Mouse (Mus musculus) kidney, postnatal 0 days (tissue): ENCODE results near the gene 6030458C11Rik. TPM values are rescaled to one million over a fixed set of nuclear protein-coding genes. Genes with fewer than 3 reads are reported as not detected.

Source experiments
- ATAC-seq: fragments of 200-750 bp; cut with Nextera tagmentation; replicated peaks from 2 replicates; pipeline ENCODE4 v1.8.0; 2017; ENCODE audit warnings: low read depth, moderate number of reproducible peaks, moderate TSS enrichment, moderate library complexity; ENCODE audit not compliant: low FRiP score
- DNase-seq: peaks from one replicate; pipeline ENCODE4 v3.0.0-alpha.2; 2016; ENCODE audit warnings: low spot score
- H3K27ac ChIP-seq: fragments of 300-500 bp; sonication (generic); 2 replicates; pipeline ENCODE4 v1.5.1; 2014; ENCODE audit warnings: mild to moderate bottlenecking
- H3K27me3 ChIP-seq: fragments of 300-500 bp; sonication (generic); 2 replicates; pipeline ENCODE4 v1.6.1; 2014; ENCODE audit warnings: low read length, mixed read lengths; ENCODE audit not compliant: insufficient read depth
- H3K36me3 ChIP-seq: fragments of 300-500 bp; sonication (generic); 2 replicates; pipeline ENCODE4 v1.6.1; 2014; ENCODE audit warnings: low read length, mixed read lengths; ENCODE audit not compliant: insufficient read depth
- H3K4me1 ChIP-seq: fragments of 300-500 bp; sonication (generic); replicated peaks from 2 replicates; pipeline ENCODE4 v1.6.1; 2014; ENCODE audit warnings: antibody characterized with exemption, low read length, mixed read lengths; ENCODE audit not compliant: insufficient read depth
- H3K4me2 ChIP-seq: fragments of 300-500 bp; sonication (generic); 2 replicates; pipeline ENCODE4 v1.6.1; 2014; ENCODE audit warnings: mild to moderate bottlenecking, low read length, moderate library complexity, mixed read lengths
- H3K4me3 ChIP-seq: fragments of 300-500 bp; sonication (generic); replicated peaks from 2 replicates; pipeline ENCODE4 v1.5.1; 2014; ENCODE audit warnings: low read depth, low read length
- H3K9ac ChIP-seq: fragments of 300-500 bp; sonication (generic); 2 replicates; pipeline ENCODE4 v1.6.1; 2014; ENCODE audit warnings: low read depth, low read length
- H3K9me3 ChIP-seq: fragments of 300-500 bp; sonication (generic); replicated peaks from 2 replicates; pipeline ENCODE4 v1.6.1; 2016; ENCODE audit warnings: low read length, inconsistent platforms, mixed read lengths
- CTCF ChIP-seq: IDR thresholded peaks from 2 replicates; pipeline ENCODE4 v1.5.1; 2016; ENCODE audit warnings: antibody characterized with exemption, low read depth, mild to moderate bottlenecking, moderate library complexity
- WGBS: fragments of 180-500 bp; shearing (Covaris S2); extraction: QIAGEN DNeasy Blood & Tissue Kit; methylation state at CpG from one replicate; pipeline ENCODE4 v1.1.7; 2014; 5-methylcytosine and 5-hydroxymethylcytosine counted together
- polyA plus RNA-seq: library from polyadenylated mRNA; unstranded; fragments of >200 nt; fragmentation: Nextera tagmentation; extraction: Ambion mirVana; gene quantifications from 2 replicates; pipeline ENCODE4 v1.2.1, GENCODE M21; 2015

The 6030458C11Rik gene
- polyA plus RNA-seq = 20.8 and 22.8 TPM in 2 replicates

GRCm38 (mm10) chr15:12824197-12824952 lies at the start of gene 6030458C11Rik, which contains the start of gene Drosha:
6030458C11Rik (minus strand) TSS chr15:12824649.
Drosha (plus strand) TSS chr15:12824815.
- TF ChIP-seq CTCF = no peak

GRCm38 (mm10) chr15:12867269-12867668 lies 42.8 kb upstream of the 6030458C11Rik start:
- DNase-seq (no peak), ATAC-seq (no peak)
- Histone ChIP-seq H3K4me1 (no peaks in the 10 kb centered on the region), H3K4me2 (no peak overlapping the region), H3K9me3 (no peaks in the 10 kb centered on the region), H3K27me3 (no peaks in the 10 kb centered on the region), H3K27ac (no peak overlapping the region), H3K9ac (no peak overlapping the region), H3K4me3 (no peak overlapping the region), H3K36me3 (0 out of 2 replicates have a peak, but pooled peaks cover 7% of the 10 kb centered on the region)
- no peak for TF ChIP-seq CTCF
- 53% methylated on average over 8 of the region's 8 CpGs for WGBS

More at GRCm38 (mm10) chr15:12824197-12824952, at the start of gene 6030458C11Rik, which contains the start of gene Drosha:
- DNase-seq = peak; percentile 98
- Histone ChIP-seq H3K9me3 (no peaks in the 10 kb centered on the region), H3K27me3 (no peaks in the 10 kb centered on the region), H3K27ac (peak within 1 kb of the TSS; percentile 72), H3K9ac (peak within 1 kb of the TSS; percentile 94), H3K4me3 (peak within 1 kb of the TSS; percentile 96), H3K4me1 (peaks cover 5% of the 10 kb centered on the region; the same call in 1 of the 2 replicates), H3K36me3 (peaks cover 17% of the 10 kb centered on the region; the same call in 1 of the 2 replicates), H3K4me2 (peak within 1 kb of the TSS; percentile 79)
- peak; percentile 100 for ATAC-seq
- under 1% methylated on average over 67 of the region's 67 CpGs for WGBS

- no peak overlapping the region for H3K4me3 ChIP-seq
- DNase-seq (peak; percentile 59), ATAC-seq (no peak)
- H3K9me3 ChIP-seq = no peaks in the 10 kb centered on the region
- H3K27me3 ChIP-seq = no peaks in the 10 kb centered on the region
- H3K4me1 ChIP-seq = no peaks in the 10 kb centered on the region
- H3K36me3 ChIP-seq = peaks cover 9% of the 10 kb centered on the region; the same call in 1 of the 2 replicates
- H3K27ac ChIP-seq = no peak overlapping the region
- no peak overlapping the region for H3K4me2 ChIP-seq
- TF ChIP-seq CTCF = no peak
- H3K9ac ChIP-seq = no peak overlapping the region
- 65% methylated on average over 7 of the region's 7 CpGs for WGBS
These were observed 41.3 kb upstream of the 6030458C11Rik start for GRCm38 (mm10) chr15:12865595-12866314.

GRCm38 (mm10) chr15:12863669-12864068 lies 39.2 kb upstream of the 6030458C11Rik start:
- H3K36me3 ChIP-seq = peaks cover 18% of the 10 kb centered on the region
- WGBS = 29% methylated on average over 1 of the region's 1 CpGs
- ATAC-seq = no peak

GRCm38 (mm10) chr15:12862061-12862460 lies 37.6 kb upstream of the 6030458C11Rik start:
- Histone ChIP-seq H3K9me3 (no peaks in the 10 kb centered on the region), H3K4me2 (no peak overlapping the region), H3K9ac (no peak overlapping the region), H3K36me3 (peaks cover 23% of the 10 kb centered on the region), H3K27ac (no peak overlapping the region), H3K4me1 (no peaks in the 10 kb centered on the region), H3K4me3 (no peak overlapping the region), H3K27me3 (no peaks in the 10 kb centered on the region)
- WGBS = 82% methylated on average over 3 of the region's 3 CpGs
- no peak for TF ChIP-seq CTCF
- ATAC-seq (no peak), DNase-seq (no peak)

More at GRCm38 (mm10) chr15:12863669-12864068, 39.2 kb upstream of the 6030458C11Rik start:
- Histone ChIP-seq H3K27ac (no peak overlapping the region), H3K9ac (no peak overlapping the region), H3K27me3 (no peaks in the 10 kb centered on the region), H3K4me2 (no peak overlapping the region), H3K9me3 (no peaks in the 10 kb centered on the region), H3K4me3 (no peak overlapping the region), H3K4me1 (no peaks in the 10 kb centered on the region)
- TF ChIP-seq CTCF = peak; percentile 54
- peak; percentile 84 for DNase-seq

- Histone ChIP-seq H3K4me2 (no peak overlapping the region), H3K9ac (no peak overlapping the region), H3K36me3 (peaks cover 44% of the 10 kb centered on the region), H3K4me3 (no peak overlapping the region), H3K27ac (no peak overlapping the region), H3K27me3 (no peaks in the 10 kb centered on the region), H3K4me1 (no peaks in the 10 kb centered on the region), H3K9me3 (no peaks in the 10 kb centered on the region)
- no peak for DNase-seq
- no peak for TF ChIP-seq CTCF
- ATAC-seq = no peak
- WGBS = 92% methylated on average over 3 of the region's 3 CpGs
These were observed 34.2 kb upstream of the 6030458C11Rik start for GRCm38 (mm10) chr15:12858645-12859044.
